Mouse (Mus musculus): Measurements from ENCODE around the gene Abhd12b. TPM values are rescaled to one million over a fixed set of nuclear protein-coding genes. Genes with fewer than 3 reads are reported as not detected.
A peak's percentile ranks its signal among the peaks of the same experiment; 100 is the strongest.
"Not testable (repeated sequence)": the region's sequence is repeated elsewhere in the genome, so short reads cannot be mapped to it uniquely, and the experiment has no call there.

Abhd12b gene
- polyA plus RNA-seq, 1 experiment from 2014 or later, result not detected

DNA sequence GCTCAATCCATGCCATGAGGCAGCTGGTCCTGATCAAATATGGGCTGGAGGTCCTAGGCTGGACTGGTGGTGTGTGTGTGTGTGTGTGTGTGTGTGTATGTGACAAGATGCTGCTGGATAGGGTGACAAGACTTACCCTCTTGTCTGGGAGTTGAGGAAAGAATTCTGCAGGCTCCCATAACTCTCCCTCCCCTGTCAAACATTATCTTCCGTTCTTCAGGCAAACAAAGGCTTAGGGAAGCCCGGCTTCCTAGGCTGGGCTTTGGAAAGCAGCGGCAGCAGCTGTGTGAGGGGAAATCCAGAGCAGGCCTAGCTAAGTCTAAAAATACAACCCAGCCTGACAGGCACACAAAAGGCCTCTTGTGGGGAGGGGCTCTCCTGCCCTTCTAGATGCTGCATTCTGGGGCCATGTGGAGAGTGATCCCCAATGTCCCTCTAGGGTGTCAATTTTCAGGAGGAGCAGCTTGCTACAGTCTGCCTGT lies 9.8 kb upstream of the Abhd12b start:
- H3K9me3 ChIP-seq (ENCODE audit: control insufficient read depth, low read length); H3K4me2 ChIP-seq; H3K4me3 ChIP-seq (ENCODE audit: low read depth, low read length); DNase-seq (ENCODE audit: low spot score); H3K27me3 ChIP-seq (replicated peaks; ENCODE audit: control insufficient read depth, insufficient read depth, low read length); H3K9ac ChIP-seq (ENCODE audit: low read depth, low read length); H3K4me1 ChIP-seq (replicated peaks; ENCODE audit: control insufficient read depth, insufficient read depth, low read length); ATAC-seq (replicated peaks; ENCODE audit: low FRiP score); H3K36me3 ChIP-seq (ENCODE audit: control insufficient read depth, insufficient read depth, low read length); H3K27ac ChIP-seq (ENCODE audit: low read depth, low read length): not testable (repeated sequence)
- WGBS, result 32% methylated on average over 3 of the region's 3 CpGs

DNA sequence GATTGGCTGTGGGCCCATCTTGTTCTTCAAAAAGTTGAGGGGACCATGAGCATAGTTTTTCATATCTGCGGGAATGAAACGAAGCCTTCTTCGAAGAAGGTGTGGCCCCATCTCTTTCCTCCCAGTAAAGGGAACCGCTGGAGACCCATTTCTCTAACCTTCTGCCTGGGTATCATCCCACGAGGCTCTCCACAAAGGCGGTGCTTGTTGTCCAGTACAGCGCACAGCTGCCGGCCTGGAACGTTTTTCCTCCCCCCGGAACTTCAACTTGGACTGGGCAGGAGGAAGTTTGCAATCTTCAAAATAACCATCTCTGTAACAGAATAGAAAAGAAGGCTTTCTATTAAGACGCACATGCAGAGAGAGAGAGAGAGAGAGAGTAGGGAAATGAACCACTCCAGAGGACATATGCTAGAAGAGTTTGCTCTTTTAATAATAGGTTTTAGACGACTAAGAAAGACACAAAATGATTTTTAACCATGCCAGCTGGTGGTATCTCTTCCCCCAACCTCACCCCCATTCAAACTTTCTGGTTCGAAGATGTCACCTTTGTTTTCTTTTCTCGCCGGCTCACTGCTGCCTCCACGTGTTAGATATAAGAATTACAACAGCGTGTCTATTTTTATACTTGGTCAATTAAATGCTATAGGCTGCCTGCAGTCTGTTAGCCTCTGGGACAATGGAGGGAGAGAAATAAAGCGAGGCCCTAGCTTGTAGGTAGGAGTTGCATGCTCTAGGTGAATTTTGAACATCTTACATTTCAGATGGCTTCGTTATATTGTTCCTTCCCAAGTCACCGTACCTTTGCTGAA lies 9.1 kb upstream of the Abhd12b start:
- DNase-seq (ENCODE audit: low spot score) (no peak), ATAC-seq (replicated peaks; ENCODE audit: low FRiP score) (no peak)
- no peaks in the 10 kb centered on the region for H3K9me3 ChIP-seq (ENCODE audit: control insufficient read depth, low read length)
- no peaks in the 10 kb centered on the region for H3K27me3 ChIP-seq (replicated peaks; ENCODE audit: control insufficient read depth, insufficient read depth, low read length)
- no peak overlapping the region for H3K4me3 ChIP-seq (ENCODE audit: low read depth, low read length)
- H3K4me1 ChIP-seq (replicated peaks; ENCODE audit: control insufficient read depth, insufficient read depth, low read length), result no peaks in the 10 kb centered on the region
- 49% methylated on average over 20 of the region's 20 CpGs for WGBS
- H3K27ac ChIP-seq (ENCODE audit: low read depth, low read length), result no peak overlapping the region
- H3K4me2 ChIP-seq, result no peak overlapping the region
- no peaks in the 10 kb centered on the region for H3K36me3 ChIP-seq (ENCODE audit: control insufficient read depth, insufficient read depth, low read length)
- no peak overlapping the region for H3K9ac ChIP-seq (ENCODE audit: low read depth, low read length)

DNA sequence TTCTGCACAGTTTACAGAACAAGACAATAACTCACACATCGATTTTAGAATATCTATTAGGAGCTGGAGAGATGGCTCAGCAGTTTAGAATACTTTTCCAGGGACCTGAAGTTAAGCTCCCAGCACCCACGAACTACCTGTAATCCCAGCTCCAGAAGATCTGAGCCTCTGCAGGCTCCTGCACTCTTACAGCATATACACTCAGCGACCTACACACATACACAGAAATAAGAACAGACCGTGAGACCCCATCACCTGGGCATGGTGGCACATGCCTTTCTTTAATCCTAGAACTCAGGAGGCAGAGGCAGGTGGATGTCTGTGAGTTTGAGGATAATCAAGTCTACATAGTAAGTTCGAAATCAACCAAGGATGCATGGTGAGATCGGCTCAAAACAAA lies 8.4 kb upstream of the Abhd12b start:
- DNase-seq (ENCODE audit: low spot score) (no peak), ATAC-seq (replicated peaks; ENCODE audit: low FRiP score) (no peak)
- Histone ChIP-seq H3K4me2 (no peak overlapping the region), H3K4me1 (replicated peaks; ENCODE audit: control insufficient read depth, insufficient read depth, low read length) (no peaks in the 10 kb centered on the region), H3K9ac (ENCODE audit: low read depth, low read length) (no peak overlapping the region), H3K27me3 (replicated peaks; ENCODE audit: control insufficient read depth, insufficient read depth, low read length) (no peaks in the 10 kb centered on the region), H3K27ac (ENCODE audit: low read depth, low read length) (no peak overlapping the region), H3K4me3 (ENCODE audit: low read depth, low read length) (no peak overlapping the region), H3K9me3 (ENCODE audit: control insufficient read depth, low read length) (no peaks in the 10 kb centered on the region), H3K36me3 (ENCODE audit: control insufficient read depth, insufficient read depth, low read length) (no peaks in the 10 kb centered on the region)
- WGBS, result 80% methylated on average over 6 of the region's 6 CpGs

DNA sequence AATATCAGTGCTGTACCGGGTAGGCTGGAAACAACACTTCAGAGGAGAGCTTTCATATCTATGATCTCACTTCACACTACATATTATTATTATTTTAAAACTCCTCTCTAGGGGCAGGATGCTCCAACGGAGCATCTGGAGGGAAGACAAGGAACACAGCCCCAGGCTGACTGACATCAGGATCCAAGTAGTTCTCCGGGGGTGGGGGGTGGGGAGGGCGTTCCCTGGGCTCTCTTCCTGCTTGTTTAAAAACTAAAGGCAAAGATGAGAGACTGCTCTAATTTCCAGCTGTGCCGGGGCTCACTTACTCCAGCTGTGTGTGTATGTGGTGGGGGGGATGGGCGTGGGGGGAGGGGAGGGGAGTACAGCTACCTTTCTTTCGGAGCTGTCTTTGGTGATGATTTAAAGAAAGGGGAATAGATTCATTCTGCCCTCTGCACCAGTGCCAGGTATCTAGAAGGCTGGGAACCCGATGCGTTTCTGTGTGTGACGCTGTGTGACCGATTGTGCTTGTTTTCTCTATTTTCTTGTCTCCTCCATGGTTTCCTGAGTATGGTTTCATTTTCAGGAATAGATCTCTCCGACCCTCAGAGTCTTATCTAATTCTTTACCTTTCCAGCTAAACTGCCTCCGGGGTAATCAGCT lies 5.8 kb upstream of the Abhd12b start:
- no peaks in the 10 kb centered on the region for H3K4me1 ChIP-seq (replicated peaks; ENCODE audit: control insufficient read depth, insufficient read depth, low read length)
- H3K9me3 ChIP-seq (ENCODE audit: control insufficient read depth, low read length), result no peaks in the 10 kb centered on the region
- no peaks in the 10 kb centered on the region for H3K27me3 ChIP-seq (replicated peaks; ENCODE audit: control insufficient read depth, insufficient read depth, low read length)
- ATAC-seq (replicated peaks; ENCODE audit: low FRiP score) (no peak), DNase-seq (ENCODE audit: low spot score) (no peak)
- no peaks in the 10 kb centered on the region for H3K36me3 ChIP-seq (ENCODE audit: control insufficient read depth, insufficient read depth, low read length)
- no peak overlapping the region for H3K9ac ChIP-seq (ENCODE audit: low read depth, low read length)
- 10% methylated on average over 13 of the region's 13 CpGs for WGBS
- H3K4me2 ChIP-seq, result peak overlapping the region; percentile 60
- peak overlapping the region; percentile 33; the same call in 1 of the 2 replicates for H3K4me3 ChIP-seq (ENCODE audit: low read depth, low read length)
- H3K27ac ChIP-seq (ENCODE audit: low read depth, low read length), result no peak overlapping the region

DNA sequence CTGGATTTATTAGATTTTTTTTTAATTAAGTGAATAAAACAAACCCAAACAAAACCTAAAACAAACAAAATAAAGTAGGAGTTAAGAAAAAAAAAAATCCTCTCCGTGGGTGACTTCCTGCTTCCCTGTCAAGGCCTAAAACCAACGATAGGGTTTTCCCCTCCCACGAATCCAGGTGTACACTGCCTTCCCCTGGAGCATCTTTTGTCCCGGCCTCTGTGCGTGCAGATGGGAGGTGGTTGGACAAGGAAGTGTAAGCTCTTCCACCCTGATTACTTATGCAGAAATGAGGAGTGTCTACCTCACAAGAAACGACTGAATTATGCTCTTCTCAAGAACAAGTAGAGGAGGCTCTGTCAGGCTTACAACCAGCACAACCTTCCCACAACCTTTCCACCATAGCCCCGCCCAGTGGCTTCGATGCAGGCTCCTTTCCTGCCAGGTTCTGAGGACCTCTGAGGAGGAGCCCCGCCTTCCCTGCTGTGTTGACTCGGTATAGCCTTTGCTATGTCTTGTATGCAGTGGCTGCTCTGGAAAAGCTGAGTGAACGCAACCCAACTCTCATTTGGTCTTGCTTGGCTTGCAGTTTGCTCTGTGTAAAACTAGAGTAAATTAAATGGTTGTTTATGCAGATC lies 5.2 kb upstream of the Abhd12b start:
- Histone ChIP-seq H3K4me2 (peak overlapping the region; percentile 60), H3K36me3 (ENCODE audit: control insufficient read depth, insufficient read depth, low read length) (no peaks in the 10 kb centered on the region), H3K9ac (ENCODE audit: low read depth, low read length) (no peak overlapping the region), H3K9me3 (ENCODE audit: control insufficient read depth, low read length) (no peaks in the 10 kb centered on the region), H3K27me3 (replicated peaks; ENCODE audit: control insufficient read depth, insufficient read depth, low read length) (no peaks in the 10 kb centered on the region), H3K4me3 (ENCODE audit: low read depth, low read length) (peak overlapping the region; percentile 33; the same call in 1 of the 2 replicates), H3K27ac (ENCODE audit: low read depth, low read length) (no peak overlapping the region), H3K4me1 (replicated peaks; ENCODE audit: control insufficient read depth, insufficient read depth, low read length) (no peaks in the 10 kb centered on the region)
- WGBS, result 13% methylated on average over 11 of the region's 11 CpGs
- no peak for DNase-seq (ENCODE audit: low spot score)
- ATAC-seq (replicated peaks; ENCODE audit: low FRiP score), result no peak

DNA sequence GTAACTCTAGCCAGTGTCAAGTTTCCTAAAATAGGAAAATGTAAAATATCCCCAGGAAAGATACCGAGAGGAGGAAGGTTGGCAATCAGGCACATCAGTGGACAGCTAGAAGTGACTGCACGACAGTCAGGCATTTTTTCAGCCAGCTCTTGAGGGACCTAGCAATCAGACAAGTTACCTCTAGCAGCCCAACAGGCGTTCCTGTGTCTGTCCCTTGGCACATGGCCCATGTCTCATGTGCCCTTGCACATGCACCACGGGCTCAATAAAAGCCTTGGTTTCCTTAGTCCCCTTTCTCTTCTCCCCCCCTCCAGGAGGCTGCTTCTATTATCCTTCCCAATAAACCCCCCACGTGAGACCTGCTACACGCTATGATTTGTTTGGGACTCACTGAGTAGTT lies 2.3 kb downstream of the Abhd12b start:
- WGBS, result 73% methylated on average over 6 of the region's 6 CpGs
- Histone ChIP-seq H3K9me3 (ENCODE audit: control insufficient read depth, low read length) (no peaks in the 10 kb centered on the region), H3K27me3 (replicated peaks; ENCODE audit: control insufficient read depth, insufficient read depth, low read length) (no peaks in the 10 kb centered on the region), H3K9ac (ENCODE audit: low read depth, low read length) (no peak overlapping the region), H3K4me2 (no peak overlapping the region), H3K4me3 (ENCODE audit: low read depth, low read length) (no peak overlapping the region), H3K4me1 (replicated peaks; ENCODE audit: control insufficient read depth, insufficient read depth, low read length) (no peaks in the 10 kb centered on the region), H3K27ac (ENCODE audit: low read depth, low read length) (no peak overlapping the region), H3K36me3 (ENCODE audit: control insufficient read depth, insufficient read depth, low read length) (no peaks in the 10 kb centered on the region)
- no peak for ATAC-seq (replicated peaks; ENCODE audit: low FRiP score)
- DNase-seq (ENCODE audit: low spot score), result no peak

DNA sequence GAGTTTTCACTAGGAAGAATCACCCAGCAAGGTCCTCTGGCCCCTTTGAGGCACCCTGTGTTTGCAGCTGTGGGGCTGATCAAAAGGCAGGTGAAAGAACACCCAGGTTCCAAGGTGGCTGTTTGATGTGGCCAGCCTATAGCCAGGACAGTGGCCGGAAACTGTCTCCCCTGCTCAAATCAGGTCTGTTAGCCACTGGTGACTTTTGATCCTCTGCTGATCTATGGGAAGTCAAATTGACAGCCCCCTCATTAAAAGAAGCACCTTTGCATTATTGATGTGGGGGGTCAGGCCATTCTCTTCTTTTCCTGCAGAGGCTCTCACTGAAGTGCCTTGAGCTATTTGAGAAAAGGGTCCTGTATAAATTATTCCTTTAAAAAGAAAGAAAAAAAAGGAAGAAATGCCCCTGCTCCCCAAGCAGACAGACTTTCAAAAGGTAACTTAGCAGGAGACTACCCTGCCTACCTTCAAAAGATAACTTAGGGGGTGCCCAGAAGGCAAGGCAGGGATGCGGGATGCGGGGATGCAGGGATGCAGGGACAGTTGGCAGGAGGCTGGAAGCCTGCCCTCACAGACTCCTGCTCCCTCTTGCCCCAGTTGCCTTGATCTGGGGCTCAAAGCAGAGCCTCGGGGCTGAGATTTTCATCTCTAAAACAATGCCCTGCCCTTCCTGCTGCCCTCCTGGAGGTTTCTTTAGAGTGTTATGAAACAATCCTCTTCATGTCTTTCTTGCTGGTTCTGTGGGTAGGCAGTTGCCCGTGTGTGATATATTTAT lies 3.5 kb downstream of the Abhd12b start:
- Histone ChIP-seq H3K27me3 (replicated peaks; ENCODE audit: control insufficient read depth, insufficient read depth, low read length) (no peaks in the 10 kb centered on the region), H3K9me3 (ENCODE audit: control insufficient read depth, low read length) (no peaks in the 10 kb centered on the region), H3K4me1 (replicated peaks; ENCODE audit: control insufficient read depth, insufficient read depth, low read length) (no peaks in the 10 kb centered on the region), H3K4me3 (ENCODE audit: low read depth, low read length) (no peak overlapping the region), H3K4me2 (no peak overlapping the region), H3K9ac (ENCODE audit: low read depth, low read length) (no peak overlapping the region), H3K27ac (ENCODE audit: low read depth, low read length) (no peak overlapping the region), H3K36me3 (ENCODE audit: control insufficient read depth, insufficient read depth, low read length) (no peaks in the 10 kb centered on the region)
- ATAC-seq (replicated peaks; ENCODE audit: low FRiP score), result no peak
- DNase-seq (ENCODE audit: low spot score), result no peak
- 53% methylated on average over 5 of the region's 5 CpGs for WGBS

DNA sequence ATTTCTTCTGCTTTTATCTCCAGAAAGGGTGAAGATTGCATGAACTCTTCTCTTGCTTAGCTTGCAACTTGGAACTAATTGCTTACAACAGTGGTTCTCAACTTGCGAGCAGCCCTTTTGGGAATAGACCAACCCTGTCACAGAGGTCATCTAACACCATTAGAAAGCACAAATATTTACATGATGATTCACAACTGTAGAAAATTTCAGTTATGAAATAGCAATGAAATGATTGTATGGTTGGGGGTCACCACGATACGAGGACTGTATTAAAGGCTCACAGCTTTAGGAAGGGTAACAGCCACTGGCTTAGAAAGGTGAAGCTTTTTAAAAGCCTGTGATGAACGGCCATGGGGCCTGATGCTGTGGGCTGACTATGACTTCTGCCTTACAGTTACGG lies 7.1 kb downstream of the Abhd12b start:
- H3K36me3 ChIP-seq (ENCODE audit: control insufficient read depth, insufficient read depth, low read length), result no peaks in the 10 kb centered on the region

More for the DNA sequence above, 7.1 kb downstream of the Abhd12b start:
- Histone ChIP-seq H3K27ac (ENCODE audit: low read depth, low read length) (no peak overlapping the region), H3K4me3 (ENCODE audit: low read depth, low read length) (no peak overlapping the region), H3K4me1 (replicated peaks; ENCODE audit: control insufficient read depth, insufficient read depth, low read length) (no peaks in the 10 kb centered on the region), H3K27me3 (replicated peaks; ENCODE audit: control insufficient read depth, insufficient read depth, low read length) (no peaks in the 10 kb centered on the region), H3K9ac (ENCODE audit: low read depth, low read length) (no peak overlapping the region), H3K9me3 (ENCODE audit: control insufficient read depth, low read length) (no peaks in the 10 kb centered on the region), H3K4me2 (no peak overlapping the region)
- ATAC-seq (replicated peaks; ENCODE audit: low FRiP score) (no peak), DNase-seq (ENCODE audit: low spot score) (no peak)
- 73% methylated on average over 5 of the region's 5 CpGs for WGBS
